Mouse (Mus musculus) megakaryocyte progenitor cell, adult 5-6 weeks (primary cell): ENCODE results near the gene Crk. TPM values are rescaled to one million over a fixed set of nuclear protein-coding genes. Genes with fewer than 3 reads are reported as not detected.

Experiments used
- ATAC-seq: replicated peaks from 2 replicates; pipeline ENCODE4 v1.8.0; 2016; ENCODE audit warnings: mild to moderate bottlenecking, moderate TSS enrichment, inconsistent platforms; ENCODE audit not compliant: poor library complexity
- total RNA-seq, 2 experiments: library from RNA; stranded (forward) in 1 of 2; stranded (reverse) in 1 of 2; fragments of 157-497, 149-512 nt in 1 of 2; fragments of 200-1000 nt in 1 of 2; gene quantifications; 2 replicates each; pipeline versions ENCODE4 v1.2.3 to v1.2.4; 2015 to 2017

The Crk gene
- 32.0 and 32.6 TPM in 2 replicates for total RNA-seq (2015)
- total RNA-seq (2017) = 28.4 and 40.0 TPM in 2 replicates

DNA sequence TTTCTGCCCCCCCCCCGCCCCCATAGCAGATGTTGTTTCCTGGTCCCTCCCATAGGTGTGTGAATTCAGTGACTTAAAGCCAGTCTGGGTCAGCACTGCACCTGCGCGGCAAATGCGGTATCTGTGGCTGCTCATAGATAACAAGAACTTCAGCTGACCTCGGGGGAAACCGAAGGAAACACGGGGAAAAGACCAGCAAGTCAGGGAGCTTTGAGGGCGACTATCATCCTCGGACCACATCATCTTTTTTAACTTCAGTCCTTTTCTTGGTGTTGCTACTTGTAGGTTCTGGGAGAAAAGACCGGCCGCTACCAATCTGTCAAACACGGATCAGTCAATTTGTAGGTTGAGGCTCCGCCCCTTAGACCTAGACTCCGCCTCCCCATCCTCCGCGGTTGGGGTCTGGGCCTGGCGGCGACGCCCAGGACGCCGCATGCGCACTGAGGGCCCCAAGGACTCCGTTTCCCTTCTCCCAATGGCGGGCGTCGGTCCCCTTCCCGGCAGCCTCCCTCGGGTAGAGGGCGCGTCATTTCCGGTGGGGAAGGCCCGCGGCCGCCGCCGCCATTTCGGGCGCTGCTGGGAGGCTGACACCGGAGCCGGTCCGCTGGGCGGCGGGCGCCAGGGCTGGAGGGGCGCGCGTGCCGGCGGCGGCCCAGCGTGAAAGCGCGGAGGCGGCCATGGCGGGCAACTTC lies at the start of gene Crk:
Gene Crk, plus strand, starts transcription at position 513 of the 692 bp plus-strand sequence.
- peak; percentile 93 for ATAC-seq

DNA sequence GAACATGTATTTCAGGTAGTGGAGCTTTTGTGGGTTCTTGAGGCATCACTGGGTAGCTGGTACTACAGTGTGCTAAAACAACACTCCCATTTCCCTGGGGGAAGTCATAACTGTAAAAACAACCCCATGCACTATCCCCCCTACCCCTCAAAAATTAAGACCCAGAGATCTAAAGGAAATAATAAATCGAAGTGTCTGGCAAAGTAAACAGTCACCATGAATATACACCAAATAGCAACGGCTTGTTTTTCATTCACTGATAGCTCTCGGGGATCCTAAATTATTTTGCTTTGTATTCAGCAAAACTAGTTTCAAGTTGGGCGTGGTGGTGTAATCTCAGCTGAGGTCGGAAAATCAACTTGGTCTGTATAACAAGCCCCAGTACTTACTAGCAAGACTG lies 49.0 kb upstream of the Crk start:
- ATAC-seq = no peak

DNA sequence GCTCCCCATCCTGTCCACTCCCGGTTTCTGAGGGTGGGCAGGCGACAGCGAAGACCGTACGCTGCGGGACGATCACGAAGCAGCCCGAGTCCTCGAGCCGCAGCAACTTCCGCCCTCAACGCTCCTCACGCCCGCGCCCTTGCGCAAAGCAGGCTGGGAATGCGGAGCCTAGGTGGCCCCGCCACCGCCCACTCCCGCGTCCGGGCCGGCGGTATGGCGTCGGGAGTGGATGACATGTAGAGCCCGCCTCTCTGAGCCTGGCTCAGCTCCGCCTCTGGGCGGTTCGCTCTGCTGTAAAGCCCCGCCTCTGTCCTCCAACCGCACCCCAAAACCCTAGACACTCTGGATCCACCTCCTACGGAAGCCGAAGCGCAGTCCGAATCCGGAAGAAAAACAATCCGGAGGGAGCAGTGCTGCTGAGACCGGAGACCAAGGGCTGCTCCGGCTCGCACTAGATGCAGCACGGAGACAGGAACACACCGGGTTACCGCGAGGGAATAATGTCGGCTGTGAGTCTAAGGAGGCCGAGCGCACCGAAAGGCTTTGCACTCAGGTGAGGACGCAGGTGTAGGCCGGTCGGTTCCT lies 48.3 kb upstream of the Crk start, which contains the start of gene Inpp5k:
Gene Inpp5k, plus strand, starts transcription at position 344 of the 585 bp plus-strand sequence.
- ATAC-seq = peak; percentile 98

DNA sequence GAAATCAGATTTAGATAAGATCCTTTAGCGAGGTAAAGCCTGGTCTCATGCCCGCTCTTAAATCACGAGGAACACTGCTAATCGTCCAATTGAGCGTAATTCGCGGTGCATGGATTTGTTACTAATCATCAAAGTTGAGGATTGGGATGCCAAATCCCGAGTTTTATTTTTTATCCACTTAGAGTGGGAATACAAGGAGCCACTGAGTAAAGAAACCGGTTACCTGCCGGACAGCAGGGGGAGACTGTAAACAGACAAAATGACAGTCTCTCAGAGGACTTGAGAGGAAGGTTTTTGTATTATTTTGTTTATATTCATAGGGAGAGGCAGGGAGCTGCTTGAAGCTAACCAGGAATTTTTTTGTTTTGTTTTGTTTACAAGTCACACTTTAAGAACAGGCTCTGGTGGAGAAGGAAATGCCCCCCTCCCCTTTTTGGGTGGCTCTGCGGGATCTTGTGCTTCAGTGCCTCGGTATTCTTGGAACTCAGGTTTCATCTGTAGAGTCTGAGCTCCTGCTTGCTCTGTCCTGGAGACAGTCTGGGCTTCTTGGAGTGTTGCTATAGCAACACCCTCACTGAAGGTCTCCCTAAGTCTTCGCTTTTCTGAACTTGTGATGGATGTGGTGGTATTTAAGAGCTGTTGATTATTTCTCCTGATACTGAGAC lies 47.4 kb upstream of the Crk start:
- ATAC-seq = no peak

DNA sequence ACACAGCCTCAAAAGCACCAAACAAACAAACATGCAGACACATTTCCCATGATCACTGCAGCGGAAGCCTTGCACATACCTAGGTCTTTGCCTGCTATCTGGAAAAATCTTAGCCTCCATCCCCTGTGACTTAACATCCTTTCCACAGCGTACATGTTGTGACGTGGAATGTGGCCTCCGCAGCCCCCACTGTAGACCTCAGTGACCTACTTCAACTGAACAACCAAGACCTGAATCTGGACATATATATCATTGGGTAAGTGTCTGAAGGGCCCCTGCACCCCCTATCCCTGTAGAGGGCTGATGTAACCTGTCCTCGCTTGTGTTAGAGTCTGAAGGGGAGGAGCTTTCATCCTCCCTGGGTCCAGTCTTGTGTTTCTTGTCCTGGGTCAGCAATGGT lies 46.1 kb upstream of the Crk start:
- ATAC-seq = no peak

DNA sequence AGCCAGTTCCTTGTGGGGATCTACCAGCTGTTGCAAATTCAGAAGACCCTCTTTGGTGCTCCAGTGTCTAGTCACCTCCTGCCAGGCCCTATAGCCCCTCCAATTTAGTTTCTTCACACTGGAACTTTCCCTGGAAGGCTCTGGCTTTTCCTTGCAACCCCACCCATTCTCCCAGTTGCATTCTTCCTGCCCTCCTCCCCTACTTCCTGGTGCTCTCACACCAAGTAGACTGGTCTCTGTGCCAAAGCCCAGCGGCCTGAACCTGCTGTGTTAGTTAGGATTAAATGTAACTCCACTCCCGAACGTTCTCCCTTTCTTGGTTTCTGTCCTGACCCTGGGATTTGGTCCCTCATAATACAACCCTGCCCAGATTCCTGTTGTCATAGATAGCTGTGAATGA lies 44.3 kb upstream of the Crk start:
- ATAC-seq = no peak

DNA sequence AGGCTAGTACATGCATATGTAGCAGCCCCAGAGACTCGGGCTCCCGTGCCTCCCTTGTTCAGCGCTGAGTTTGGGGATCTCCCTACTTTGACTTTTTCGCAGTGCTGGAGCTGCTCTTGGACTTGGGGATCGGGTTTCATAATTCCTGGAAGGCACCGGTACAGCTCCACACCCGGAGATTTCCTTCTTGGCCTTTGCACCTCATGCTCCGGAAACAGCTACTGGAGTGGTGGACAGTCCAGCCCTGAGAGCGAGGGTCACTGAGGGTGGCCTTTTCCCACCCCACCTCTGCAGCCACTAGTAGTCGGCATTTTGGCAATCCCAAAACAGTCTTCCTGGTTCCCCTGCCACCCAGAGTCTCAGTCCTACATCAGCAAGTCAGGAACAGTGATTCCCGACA lies 43.7 kb upstream of the Crk start:
- ATAC-seq = no peak

DNA sequence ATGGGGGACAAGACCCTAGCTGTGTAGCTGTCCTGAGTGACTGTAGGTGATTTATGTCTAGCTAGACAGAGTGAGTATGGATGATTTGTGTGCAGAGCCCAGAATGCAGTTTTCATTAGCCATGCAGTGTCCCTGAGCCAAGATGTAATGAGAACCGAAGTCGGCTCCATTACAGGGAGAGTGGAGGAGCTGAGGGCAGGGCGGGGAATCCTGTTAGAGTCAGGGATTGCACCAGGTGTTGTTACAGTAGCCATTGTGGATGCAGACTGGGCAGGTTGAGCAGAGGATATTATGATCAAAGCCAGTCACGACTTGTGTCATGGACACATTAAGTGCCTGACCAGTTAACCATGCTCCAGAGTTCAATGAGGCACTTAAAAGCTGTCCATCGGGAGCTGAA lies 35.7 kb upstream of the Crk start:
- ATAC-seq = no peak

DNA sequence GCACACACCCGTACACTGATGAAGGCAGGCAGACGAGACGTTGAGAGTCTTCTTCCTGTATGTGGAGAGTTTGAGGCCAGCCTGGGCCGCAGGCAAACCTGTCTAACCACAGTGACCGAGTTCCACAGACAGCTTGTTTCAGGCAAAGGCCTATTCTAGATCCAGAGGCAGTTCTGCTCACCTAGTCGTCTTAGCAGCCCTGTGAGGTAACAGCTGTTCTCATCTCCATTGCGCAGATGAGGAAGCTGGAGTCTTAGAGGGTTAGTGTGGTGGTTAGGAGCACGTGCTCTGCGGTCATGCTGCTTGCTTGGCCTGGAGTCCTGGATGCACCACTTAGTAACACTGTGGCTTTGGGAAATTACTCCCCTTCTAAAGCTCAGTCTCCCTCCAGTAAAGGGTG lies 34.4 kb upstream of the Crk start:
- peak; percentile 90 for ATAC-seq

DNA sequence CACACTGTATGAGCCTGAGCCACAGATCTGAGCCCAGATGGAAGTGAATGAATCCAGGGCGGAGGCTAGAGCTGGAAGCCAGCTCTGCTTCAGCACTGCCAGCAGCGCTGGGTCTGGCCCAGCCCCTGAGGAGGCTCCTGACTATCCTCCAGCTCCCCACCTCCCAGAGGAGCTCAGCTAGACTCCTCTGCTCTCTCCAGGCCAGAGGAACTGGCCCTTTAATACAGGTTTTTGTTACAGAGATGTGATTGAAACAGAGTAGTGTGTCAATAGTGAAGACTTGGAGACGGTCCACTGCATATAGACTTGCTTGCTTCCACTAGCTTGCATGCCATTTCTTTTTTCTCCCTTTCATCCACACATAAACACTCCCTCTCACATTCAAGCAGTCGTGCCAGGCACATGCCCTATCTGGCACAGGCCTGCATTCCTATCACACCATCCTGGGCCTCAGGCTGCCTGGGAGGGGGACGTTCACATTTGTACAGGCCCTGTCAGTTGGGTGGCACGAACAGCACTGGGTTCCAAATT lies 31.3 kb upstream of the Crk start:
- no peak for ATAC-seq

DNA sequence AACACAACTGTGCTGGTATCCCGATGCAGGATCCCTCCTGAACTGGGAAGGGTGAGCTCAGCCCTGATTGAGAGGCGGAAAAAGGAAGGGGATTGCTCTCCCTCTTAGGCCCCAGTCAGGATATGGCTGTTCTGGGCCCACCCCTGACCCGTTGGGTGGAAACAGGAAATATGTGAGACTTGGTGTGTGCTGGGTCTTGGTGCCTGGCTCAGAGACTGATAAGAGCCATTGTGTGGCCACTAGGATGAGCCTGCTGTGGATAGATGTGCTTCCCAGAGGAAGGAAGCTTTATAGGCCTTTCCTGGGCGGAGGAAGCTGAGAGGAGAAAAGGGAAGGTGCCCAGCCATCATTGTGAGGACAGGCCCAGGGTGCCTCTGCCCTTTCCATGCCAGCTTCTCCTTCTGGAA lies 29.9 kb upstream of the Crk start:
- no peak for ATAC-seq

DNA sequence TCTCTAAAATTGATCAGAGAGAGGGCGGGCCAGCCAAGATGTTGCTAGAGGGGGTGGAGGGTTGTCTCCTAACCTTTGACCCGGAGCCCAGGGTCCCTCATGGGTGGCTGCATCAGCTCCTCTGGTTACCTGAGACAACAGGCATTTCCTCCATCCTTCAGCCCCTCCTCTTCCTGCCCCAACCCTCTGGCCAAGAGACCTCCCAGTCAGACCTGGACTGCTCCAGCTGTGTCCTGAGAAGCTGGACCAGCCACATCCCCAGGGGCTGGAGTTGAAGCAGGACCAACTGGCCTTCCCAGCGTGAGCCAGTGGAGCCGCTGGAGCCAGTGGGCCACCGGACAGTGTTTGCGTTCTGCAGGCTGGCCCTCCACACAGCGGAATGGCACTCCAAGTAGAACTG lies 28.7 kb upstream of the Crk start, which contains the start of gene Myo1c:
Gene Myo1c, plus strand, starts transcription at position 194 of the 400 bp plus-strand sequence.
- no peak for ATAC-seq

DNA sequence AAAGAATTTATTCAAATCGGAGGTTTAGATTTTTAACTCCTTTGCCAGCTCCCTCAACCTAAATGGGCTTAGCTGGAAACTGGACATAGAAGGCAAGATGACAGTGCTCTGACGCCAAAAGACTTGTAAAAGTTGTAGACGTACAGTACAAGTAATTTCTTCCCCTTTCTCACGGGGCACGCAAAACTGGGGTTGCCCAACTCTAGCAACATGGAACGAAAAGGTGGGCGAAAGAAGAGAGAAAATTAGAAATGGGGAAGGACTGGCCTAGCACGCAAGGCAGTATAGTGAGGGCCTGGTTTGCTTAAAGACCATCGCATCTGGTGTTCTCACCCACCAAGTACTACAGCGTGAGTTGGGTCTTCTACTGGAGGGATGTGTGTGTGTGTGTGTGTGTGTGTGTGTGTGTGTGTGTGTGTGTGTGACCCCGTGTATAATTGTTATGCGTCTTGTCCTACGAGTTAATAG lies 28.1 kb upstream of the Crk start:
- ATAC-seq = peak; percentile 7; the same call in 1 of the 2 replicates

DNA sequence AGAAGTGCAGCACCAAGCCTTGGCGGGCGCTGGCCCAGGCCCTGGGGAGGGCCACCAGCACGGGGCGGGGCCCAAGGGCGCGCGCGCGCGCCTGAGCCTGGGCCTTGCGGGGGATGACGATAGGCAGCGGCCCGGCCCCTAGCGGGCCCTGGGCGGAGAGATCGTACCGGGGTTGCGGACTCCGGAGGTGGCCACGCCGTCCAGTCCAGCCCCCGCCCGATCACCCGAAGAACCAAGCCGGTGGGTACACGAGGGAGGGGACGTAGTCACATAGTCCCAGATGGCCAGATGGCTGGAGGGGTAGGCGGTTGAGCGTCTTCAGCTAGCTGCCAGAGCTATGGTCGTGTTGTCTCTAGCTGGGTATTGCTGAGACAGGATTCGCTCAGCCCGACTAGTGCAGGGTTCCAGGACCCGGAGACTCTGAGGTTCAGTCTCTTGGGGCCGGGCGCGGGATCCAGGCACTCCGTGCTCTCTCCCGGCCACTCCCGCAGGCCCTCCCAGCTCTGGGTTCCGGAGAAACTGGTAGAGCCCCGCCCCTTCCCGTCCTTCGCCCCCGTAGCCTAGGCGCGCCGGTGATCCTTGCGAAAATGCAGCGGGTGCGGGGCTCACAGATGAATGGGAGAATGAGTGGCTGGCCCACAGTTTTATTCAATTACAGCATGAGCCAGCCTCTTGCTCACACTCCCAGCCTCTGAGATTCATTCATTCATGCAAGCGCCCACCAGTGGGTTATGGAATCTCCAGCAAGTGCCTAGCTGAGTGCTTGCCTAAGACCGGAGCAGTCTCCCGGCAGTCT lies 27.4 kb upstream of the Crk start:
- peak; percentile 40 for ATAC-seq

DNA sequence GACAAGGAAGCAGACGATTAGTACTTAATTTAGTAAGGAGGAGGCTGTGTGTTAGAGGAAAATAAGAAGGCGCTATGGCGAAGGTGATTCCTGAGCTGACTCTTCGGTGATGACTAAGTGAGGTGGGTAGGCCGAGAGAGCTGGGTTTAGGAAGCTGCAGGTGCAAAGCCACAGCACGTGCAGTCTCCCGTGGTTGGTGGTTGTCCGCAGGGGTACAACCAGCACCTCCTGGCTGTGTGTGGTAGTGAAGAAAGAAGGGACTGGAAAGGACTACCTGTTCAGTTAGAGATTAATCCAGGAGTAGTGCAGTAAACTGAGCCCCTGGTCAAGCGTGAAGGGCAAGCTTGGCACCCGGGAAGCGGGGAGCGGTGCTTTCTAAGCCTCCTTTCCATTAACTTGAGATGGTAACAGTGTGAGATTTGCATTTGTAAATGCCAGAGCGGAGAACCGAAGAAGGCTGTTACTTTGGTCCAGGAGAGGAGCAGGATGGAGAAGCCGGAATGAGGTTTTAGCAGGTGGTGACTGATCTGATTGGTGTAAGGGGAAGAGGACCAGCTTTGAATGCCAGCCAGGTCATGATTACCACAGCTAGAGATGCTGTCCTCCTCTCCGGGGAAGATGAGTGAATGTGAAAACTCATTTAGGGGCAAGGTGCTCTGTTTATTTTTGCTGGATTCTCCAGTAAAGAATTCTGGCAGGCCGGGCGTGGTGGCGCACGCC lies 26.7 kb upstream of the Crk start:
- ATAC-seq = no peak

DNA sequence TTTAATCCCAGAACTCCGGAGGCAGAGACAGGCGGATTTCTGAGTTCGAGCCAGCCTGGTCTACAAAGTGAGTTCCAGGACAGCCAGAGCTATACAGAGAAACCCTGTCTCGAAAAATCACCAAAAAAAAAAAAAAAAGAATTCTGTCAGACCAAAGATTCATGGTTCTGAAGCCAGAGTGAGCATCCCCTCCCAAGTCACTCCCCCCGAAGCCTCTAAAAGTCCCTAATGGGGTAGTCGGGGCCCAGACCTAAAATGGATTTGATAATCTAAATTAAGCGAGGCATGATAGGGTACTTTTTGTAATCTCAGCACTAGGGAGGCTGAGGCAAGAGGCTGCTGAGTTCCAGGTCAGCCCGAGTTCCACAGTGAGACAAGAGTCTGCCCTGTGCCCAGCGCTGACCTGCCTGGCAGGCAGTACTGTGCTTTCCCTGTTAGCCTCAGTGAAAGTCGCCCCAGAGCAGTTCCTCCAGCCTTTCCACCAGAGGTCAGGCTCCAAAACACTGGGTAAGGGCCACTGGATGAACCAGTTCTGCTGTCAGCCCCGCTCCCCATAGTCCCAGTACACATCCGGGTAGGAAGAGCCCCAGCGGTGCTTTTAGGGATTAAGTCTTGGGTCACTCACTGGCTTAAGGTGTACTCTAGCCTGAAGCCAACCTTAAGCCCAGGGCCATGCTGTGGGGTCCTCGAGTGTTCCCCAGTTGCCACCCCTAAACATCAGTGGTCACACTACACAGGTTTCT lies 25.9 kb upstream of the Crk start:
- ATAC-seq = no peak

DNA sequence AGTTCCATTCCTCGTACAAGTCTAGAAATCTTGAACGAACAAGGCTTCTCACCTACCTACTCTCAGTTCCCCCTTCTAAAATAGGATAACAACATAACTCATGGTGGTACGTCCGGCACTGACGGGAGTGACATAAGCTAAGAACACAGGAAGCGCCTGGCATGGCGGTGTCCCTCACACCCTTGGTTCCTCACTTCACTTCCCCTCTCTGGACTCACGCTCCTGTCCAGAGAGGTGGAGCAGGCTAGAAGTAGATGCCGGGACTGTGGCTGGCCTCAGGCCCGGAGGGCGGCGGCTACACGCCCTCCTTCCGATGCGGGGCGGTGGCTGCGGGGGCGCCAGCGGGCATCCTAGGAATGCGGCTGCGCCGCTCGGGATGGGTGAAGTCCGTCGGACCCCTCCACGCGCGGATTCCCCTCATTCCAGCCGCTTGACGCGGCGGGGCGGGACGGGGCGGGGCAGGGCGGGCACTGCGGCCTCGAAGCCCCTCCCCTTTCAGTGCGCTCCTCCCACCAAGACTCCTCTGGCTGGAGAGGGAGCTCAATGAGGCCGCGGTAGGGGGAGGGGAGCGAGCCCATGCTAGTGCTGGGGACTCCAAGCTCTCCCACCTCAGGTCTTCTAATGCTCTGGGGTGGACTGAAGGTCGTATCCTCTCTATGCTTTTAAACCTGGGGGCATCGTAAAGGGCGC lies 25.1 kb upstream of the Crk start:
- ATAC-seq = peak; percentile 47

DNA sequence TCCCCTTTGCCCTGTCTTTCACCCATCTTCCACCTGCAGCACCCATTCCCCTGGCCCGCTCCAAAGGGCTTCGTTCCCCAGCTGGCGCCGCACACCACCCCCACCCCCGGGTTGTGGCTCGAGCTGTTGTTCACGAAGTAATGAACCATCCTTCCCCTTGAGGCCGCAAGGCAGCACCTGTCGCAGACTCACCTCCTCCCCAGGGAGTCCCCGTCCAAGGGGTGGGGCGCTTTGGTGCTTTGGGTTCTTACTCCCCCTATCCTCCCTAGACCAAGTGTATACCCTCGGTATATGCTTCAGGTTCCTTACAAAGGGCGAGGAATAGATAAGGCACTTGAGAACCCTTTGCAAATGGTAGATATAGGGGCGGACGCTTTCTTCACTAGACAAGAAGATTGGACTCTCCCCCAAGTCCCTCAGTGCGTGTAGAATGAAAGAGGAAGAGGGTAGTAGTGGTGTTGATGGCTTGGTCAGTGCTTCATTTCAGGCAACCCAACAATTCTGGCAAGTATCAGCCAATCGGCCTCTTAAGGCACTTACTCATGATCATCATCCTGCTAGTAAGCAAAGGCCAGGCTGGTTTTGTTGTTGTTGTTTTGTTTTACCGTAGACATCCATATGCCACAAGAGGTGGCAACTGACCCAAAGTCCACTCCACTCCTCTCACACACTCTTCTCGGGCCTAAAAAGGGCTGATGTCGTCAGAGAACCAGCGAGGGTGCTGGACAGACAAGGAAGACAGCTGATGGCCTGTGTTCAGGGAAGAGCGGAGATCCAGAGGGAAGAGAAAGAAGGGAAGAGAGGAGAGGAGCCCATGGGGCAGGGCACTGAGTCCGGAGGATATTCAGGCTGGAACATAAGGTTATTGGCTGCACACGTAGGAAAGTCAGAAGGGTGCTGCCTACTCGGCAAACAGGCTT lies 24.3 kb upstream of the Crk start:
- peak; percentile 11 for ATAC-seq
